Mouse (Mus musculus) mouse embryonic stem cell (cell line): Measurements from ENCODE around the gene Pcp2.
"Not testable (repeated sequence)": the region's sequence is repeated elsewhere in the genome, so short reads cannot be mapped to it uniquely, and the experiment has no call there.

Experiments used
- in situ Hi-C, 2 experiments: fragments of 300-500 bp; cut with MboI; formaldehyde crosslinking; loops; 1 replicate in 1 of 2; 3 replicates in 1 of 2; pipeline ENCODE4 v1.14.3; 2019 to 2020; ENCODE audit warnings: low sequenced_read_pairs in 2 of 2, low pct_unique_long_range_greater_than_20kb in 1 of 2, mixed read lengths in 1 of 2; ENCODE audit not compliant: unreplicated experiment in 1 of 2

Gene Pcp2

GRCm38 (mm10) chr8:3628014-3628413 is 2.7 kb upstream of the Pcp2 start:
- in situ Hi-C loops = no loop called here

DNA sequence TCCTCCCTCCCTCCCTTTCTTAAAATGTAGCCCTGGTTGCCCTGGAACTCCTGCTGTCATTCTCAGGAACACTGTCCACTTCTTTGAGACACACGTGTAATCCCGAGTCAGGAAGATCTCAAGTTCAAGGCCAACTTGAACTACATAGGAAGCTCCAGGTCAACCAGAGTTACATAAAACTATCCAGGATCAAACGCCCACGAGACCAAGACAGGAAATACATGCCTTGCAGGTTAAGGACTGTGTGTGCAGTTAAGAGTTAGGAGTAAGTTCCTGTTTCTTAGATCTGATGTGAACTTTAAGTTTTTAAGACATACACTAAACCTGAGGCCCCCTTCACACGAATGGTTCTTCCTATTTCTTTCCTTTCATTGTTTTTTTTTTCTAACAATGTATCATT is 1.6 kb upstream of the Pcp2 start:
- in situ Hi-C loops = no loop called here

DNA sequence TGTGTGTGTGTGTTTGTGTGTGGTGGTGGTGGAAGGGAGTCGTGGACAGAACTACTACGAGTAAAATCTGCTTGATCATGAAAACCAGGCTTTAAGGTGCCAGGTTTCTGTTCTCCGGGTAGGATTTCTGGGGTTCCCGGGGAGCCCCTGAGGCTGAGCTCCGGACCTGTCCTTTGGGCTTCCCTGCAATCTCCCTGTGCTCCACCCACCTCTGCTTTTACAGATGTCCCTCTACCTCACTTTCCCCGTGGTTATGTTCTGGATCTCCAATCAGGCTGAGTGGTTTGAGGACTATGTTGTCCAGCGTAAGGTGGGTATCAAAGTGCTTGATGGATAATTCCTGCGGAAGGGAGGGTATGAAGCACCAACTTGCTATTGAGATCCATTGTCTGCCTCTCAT is 3.2 kb downstream of the Pcp2 start:
- in situ Hi-C loops = no loop called here

GRCm38 (mm10) chr8:3621199-3621970 is 4.0 kb downstream of the Pcp2 start, which contains the start of the genes Xab2 and Pet100:
Xab2 (minus strand) TSS chr8:3621316.
Pet100 (plus strand) TSS chr8:3621548.
- in situ Hi-C loops = no loop called here

- in situ Hi-C loops = no loop called here
Observed at GRCm38 (mm10) chr8:3609816-3610150, 15.6 kb downstream of the Pcp2 start.

GRCm38 (mm10) chr8:3609046-3609815 is 16.1 kb downstream of the Pcp2 start:
- in situ Hi-C loops = no loop called here

DNA sequence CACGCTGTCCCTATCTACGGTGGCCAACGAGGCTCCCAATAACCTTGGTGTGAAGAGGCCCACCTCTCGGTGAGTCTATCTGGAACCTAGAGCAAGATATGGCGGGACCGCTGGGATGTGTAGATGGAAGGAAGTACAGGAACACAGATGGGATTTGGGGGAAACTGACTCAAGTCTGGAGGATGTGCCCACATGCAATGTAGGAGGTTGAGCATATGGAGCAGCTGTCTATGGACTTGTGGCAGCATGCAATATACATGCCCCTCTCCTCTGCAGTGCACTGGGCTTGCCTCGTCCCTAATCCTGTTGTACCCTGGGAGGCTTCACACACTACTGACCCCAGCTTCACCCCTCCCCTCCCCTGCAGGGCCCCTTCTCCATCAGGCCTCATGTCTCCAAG is 17.5 kb downstream of the Pcp2 start:
- in situ Hi-C loops = no loop called here

GRCm38 (mm10) chr8:3606593-3606992 is 18.8 kb downstream of the Pcp2 start:
- in situ Hi-C loops = no loop called here

- in situ Hi-C loops = no loop called here
Observed at GRCm38 (mm10) chr8:3603439-3603838, 21.9 kb downstream of the Pcp2 start.

DNA sequence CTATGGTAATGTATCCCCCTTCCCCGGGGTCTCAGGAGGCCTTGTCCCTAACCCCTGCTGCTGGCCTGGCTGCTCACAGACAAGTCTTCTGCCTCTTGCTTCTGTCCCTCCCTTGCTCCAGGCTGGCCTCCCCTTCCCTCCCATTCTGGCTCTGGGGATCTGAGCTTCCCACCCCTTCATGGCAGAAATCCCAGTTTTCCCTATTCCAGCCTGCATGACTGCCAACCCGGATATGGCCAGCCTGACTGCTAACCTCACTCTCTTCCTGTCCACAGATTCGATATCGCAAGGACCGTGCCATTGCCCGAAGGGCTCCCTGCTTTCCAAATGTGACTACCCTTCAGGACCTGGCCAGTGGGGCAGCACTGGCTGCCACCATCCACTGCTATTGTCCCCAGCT is 24.9 kb downstream of the Pcp2 start:
- in situ Hi-C loops = no loop called here

DNA sequence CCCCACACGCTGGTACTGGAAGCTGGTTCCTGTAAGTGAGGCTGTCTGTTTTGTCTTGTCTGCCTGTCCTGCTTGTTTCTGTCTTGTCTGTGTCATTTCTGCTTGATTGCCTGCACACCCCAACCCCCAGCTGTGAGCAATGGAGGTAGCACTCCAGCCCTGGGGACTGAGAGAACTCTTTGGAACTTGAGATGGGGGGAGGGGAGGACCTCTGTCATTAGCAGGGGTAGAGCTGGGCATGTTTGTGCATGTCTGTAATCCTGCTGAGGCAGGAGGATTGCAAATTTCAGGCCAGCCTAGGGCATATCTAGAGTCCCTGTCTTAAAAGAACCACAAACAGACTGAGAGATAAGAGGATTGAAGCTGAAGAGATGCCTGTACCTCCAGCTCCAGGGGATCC is 26.1 kb downstream of the Pcp2 start:
- in situ Hi-C loops = no loop called here

DNA sequence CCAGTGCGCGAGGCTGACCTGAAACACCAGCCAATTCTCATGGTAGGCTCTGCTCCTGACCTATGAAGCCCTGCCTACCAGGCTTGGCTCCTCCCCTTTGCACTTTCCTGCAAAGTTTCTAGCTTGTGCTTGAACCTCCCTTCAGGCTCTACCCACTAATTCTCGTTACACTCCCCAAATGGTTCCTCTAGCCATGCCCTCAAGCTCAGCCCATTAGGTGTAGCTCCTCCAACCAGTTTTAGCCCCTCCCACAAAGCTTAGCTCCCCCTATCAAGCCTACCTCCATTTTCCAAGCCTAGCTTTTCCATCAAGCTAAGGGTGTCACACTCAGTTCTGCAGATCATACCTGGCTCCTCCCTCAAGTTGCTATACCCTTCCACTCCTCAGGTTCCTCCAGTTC is 27.3 kb downstream of the Pcp2 start:
- in situ Hi-C loops = no loop called here

DNA sequence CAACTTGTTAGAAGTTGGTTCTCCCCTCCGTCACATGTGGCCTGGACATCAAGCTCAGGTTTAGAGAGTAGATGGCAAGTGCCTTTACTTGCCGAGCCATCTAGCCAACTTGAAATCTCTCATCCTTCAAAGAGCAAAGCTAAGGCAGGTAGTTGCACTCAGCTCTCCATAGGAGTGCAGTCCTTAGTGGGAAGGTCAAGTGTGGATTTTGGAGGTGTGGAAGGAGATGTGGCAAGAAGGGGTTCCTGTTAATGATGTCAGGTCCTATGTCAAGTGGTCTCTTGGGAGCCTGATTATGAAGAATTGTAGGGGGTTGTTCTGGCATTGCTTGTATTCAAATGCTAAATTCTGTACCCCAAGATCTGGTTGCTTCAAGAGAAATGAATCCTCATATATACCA is 30.9 kb downstream of the Pcp2 start:
- in situ Hi-C loops = no loop called here

GRCm38 (mm10) chr8:3593470-3593869 is 31.9 kb downstream of the Pcp2 start:
- in situ Hi-C loops = no loop called here

GRCm38 (mm10) chr8:3588258-3588633 is 37.1 kb downstream of the Pcp2 start:
- in situ Hi-C loops = no loop called here

DNA sequence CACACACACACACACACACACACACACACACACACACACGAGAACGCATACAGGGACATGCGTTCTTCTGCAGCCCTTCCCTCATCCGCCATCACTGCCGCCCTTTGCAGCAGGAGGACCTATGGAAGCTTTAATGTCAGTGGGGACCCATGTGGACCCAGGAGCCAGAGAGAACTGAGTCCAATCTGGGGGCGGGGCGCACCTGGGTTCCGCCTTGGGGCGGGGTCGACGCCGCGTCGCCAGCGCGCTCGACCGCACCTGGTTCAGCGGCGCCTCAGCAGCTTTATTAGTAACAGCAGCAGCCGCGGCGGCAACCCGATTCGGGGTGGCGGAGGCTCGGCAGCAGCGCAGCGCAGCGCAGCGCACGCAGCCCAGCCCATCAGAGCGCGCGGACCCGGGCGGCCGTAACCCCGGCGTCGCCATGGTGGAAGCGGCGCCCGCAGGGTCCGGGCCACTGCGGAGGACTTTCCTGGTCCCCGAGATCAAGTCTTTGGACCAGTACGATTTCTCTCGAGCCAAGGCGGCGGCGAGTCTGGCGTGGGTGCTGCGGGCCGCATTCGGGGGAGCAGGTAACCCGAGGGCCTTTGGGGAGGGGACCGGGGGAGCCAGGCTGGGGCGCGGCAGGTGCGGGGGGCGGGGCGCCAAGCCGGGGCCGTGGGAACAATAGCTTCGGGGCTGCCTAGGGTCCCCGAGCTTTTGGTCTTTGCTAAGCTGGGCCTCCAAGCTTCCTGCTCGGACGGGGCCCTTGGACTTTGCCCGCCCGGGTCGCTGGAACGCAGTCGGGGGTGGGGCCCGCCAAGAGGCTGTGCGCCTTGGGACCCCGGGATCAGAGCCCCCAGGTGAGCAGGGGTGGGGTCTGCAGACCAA is 37.7 kb downstream of the Pcp2 start:
- in situ Hi-C loops = no loop called here

DNA sequence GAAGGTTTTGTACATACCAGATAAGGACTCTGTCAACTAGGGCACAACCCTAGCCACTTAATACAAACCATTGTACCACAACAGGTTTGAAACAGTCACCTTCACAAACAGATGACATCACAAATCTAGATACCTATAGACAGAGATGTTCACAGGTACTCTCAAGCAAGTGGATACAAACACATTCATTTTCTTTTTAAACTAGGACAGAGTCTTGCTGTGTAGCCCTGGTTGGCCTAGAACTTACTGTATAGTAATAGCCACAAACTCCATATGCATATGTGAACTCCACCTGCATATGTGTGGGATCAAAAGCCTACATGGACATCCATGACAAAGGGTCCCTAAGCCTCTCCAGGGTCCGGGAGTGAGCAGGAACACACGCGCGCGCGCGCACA is 38.4 kb downstream of the Pcp2 start, which contains the start of gene Camsap3:
TSS of gene Camsap3 (plus strand) at position 301 of the 398 bp plus-strand sequence.
- in situ Hi-C loops = no loop called here

GRCm38 (mm10) chr8:3586452-3586851 is 38.9 kb downstream of the Pcp2 start:
- in situ Hi-C loops = no loop called here

DNA sequence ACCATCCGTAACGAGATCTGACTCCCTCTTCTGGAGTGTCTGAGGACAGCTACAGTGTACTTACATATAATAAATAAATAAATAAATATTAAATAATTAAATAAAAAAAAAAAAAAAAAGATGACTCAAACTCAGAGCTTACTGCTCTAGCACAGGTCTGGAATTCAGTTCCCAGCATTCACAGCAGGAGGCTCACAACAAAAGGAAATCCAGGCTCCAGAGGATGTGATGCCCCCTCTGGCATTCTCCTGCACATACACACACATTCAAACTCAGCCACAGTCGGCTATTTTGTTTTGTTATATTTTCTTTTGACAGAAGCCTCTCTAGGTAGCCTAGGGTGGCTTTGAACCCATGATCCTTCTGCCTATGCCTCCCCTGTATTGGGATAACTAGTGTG is 43.4 kb downstream of the Pcp2 start:
- in situ Hi-C loops = not testable (repeated sequence)
